Mouse (Mus musculus): ENCODE data around the gene Il17rd. TPM values are rescaled to one million over a fixed set of nuclear protein-coding genes. Genes with fewer than 3 reads are reported as not detected.

The Il17rd gene
- polyA plus RNA-seq, 1 experiment, result not detected

DNA sequence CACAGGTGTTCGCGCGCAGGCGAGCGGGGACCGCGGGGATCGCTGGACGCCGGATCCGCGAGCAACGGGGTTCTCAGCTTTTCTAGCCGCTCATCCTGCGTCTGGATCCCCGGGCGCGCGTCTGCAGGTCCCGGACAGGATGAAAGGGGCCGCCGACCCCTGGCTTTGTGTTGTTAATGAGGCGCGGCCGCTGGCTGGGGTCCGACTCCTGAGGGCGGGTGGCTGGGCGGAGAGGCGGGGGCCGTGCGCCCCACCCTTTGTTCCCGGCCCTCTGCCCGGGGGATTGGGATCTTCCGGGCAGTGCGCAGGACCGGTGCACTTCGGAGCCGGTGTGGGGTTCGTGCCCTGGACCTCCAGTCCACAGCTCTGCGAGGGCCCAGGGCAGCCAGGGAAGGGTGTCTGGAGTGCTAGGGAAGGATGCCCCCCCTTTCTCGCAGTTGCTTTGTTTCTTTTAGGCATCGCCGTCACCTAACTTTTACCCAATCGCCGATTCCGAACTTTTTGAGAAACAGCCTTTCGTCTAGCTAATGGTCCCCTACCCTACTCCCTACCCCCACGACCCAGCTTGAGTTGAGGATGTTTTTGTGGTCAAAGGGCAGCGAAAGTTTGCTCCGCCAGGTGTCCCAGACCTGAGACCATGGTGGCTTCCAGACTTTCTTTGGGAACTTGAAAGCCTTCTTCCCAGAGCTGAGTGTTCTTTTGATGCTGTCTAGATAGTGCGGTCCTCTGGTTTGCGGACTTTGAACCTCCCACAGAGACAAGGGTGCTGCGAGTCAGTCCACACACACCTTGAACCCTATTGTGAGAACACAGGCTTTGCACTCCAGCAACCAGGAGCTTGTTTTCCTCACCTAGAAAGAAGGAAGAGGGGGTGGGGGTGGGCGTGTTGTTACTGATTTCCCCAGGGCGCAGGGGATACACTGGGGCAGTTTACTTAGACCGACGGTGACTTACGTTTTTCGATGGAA lies 824 bp downstream of the Il17rd start:
- no peak for TF ChIP-seq GATA1 (IDR thresholded peaks at IDR 0.05; ENCODE audit: low read length)

DNA sequence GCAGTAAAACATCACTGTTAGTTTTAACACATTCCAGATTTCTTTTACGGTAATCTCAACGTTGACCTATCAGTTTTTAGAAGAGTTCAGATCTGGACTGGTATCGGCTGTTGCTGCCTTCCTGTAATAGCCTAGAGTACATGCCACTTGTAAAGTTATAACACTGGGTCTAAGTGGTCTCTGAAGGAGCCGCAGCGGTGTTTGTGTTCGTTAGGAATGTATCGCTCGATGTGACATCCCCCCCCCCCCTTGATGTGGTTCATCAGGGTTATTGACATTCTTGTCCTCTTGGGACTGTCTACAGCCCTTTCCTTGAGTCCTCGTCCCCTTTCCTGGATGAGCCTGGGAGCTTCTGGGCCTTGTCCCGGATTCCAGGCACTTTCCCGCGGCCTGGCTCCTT lies 1.7 kb downstream of the Il17rd start:
- no peak for TF ChIP-seq GATA1 (IDR thresholded peaks at IDR 0.05; ENCODE audit: low read length)

DNA sequence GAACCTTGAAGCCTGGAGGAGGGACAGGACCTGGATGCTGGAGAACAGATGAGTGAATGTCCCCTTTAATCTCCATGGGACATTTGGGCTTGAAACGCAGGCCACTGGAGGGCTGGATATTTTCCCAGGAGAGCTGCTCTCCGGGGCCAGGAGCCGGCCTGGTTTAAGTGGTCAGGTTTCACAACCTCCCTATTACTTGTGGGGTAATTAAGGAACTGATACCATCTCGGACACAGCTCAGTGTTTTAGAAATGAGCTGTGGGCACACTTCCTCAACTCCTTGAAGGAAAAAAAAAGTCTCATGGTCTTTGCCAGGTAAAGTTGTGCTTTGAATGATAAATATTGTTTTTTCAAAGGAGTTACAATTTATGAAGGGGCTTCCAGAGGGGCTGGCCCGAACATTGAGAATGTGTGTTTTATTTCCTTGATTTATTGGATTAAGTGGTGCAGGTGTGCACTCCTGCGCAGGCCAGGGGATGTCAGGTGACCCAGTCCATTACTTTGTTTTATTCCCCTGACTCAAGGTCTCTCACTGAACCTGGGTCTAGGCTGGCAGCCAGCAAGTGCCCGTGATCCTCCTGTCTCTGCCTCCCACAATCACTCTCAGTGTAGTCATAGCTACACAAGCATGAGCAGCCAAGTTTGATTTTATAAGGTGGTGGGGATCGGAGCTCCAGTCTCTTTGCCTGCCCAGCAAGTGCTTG lies 3.7 kb downstream of the Il17rd start:
- TF ChIP-seq GATA1 (IDR thresholded peaks at IDR 0.05; ENCODE audit: low read length), result no peak

DNA sequence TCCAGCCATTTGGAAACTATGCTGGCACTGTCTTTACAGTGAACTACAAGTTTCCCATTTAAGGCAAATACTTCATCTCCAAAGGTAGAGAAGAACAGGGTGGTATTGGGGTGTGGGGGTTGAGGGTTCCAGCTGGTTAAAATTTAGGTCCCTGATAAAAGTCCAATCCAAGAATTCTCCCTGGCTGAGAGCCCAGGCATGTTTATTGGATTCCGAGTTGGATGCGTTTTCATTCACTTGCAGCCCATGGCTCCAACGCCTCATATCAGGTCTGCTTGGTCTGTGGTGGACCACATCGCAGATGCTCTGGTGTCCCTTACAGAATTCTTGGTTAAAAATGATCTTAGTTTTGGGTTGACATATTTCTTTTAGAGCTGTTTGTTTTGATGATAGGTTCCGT lies 4.7 kb downstream of the Il17rd start:
- TF ChIP-seq GATA1 (IDR thresholded peaks at IDR 0.05; ENCODE audit: low read length), result no peak

DNA sequence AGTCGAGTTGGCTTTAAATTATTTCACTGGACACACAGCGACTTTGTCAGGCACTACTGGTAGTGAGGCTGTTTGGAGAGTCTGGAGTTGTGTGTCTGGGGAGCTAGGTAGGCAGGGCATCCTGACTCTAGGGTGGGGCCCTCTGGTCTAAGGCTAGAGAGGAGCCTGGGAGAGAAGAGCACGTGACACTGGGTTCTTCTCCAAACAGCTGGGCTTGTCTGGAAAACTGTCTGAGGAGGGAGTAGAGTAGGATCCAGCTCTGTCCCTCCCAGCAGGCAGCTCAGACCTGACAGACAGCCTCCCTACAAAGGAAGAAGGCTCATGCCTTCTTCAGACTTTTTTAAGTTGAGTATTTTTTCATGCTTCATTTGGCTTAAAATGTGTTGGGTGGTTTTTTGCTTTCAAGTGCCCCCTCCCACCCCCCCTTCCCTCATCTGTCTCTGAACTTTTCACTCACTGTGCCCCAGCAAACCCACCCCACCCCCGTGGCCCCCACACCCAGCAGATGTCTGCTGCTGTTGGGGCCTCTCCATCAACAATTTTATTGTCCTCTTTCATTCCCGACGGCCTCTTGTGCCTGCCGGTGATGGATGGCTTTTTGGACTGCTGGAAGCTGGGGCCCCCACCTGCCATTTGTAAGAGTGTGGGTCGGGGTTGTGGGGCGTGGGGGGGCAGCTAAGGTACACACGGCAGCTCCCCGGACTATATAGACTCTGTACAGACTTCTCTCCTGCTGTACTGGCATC lies 5.7 kb downstream of the Il17rd start:
- no peak for TF ChIP-seq GATA1 (IDR thresholded peaks at IDR 0.05; ENCODE audit: low read length)

DNA sequence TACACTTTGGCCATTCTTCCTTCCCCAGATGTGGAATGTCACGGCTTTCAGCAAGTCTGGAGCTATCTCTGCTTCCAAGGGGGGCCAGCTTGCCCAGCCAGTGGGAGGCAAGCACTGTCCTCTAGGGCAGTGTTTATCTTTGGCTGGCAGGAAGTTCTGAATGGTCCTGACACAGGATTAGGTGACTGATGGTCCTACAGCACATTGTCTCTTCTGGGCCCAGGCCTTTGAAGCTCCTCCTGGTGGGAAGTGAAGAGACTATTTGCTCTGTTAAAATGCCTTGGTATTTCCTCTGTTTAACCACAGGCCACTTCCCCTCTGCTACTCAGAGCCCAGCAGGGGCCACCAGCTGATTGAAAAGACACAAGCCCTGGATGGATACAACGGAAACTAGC lies 6.2 kb downstream of the Il17rd start:
- TF ChIP-seq GATA1 (IDR thresholded peaks at IDR 0.05; ENCODE audit: low read length), result no peak

DNA sequence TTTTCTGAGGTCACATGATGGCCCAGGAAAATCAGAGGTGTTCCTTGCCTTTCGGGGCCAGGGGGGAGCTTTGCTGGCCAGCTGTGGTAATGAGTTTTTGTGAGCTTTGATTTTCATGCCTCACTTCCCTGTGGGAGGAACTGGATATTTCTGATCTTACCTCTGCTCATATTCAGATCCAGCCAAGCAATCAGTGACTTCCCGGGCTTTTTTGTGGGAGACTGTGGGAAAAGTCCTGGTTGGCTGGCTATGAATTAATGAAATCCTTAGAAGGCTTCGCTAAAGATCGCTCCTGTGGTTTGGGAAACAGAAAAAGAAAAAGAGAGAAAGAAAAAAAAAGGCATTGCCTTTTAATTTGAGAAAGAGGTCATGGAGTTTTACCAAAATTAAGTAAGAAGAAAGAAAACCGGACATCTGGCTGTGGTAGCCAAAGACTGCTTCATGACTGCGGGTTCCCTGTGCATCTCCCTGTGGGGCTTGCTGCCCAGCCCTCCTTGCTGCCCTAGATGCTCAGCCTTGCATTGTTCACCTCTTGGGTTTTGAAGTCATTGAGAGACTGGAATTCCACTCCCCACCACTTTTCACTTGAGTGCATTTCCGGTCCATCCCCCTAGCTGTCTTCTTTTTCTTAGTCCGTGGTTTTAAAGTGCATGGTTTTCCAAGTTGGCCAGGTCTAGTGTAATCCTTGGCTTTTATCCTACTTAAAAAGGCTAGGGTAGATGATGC lies 9.7 kb downstream of the Il17rd start:
- TF ChIP-seq GATA1 (IDR thresholded peaks at IDR 0.05; ENCODE audit: low read length), result no peak

DNA sequence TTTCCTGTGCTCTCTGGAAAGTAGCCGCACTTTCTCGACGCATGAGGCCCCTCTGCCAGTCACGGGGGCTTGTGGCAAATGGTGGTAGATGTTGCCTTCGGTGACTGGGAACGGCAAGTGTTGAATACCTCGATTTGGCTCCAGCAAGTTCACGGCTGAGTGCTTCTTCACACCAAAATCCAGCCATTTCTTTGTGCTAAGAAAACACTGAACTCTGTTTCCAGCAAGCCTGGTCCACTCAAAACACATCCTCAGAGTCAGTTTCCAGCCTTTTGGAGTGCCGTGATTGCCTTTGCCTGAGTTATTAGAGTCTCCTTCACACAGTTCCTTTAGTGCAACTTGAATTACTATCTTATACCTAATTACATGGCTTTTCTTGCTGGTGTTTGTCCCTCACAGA lies 11.3 kb downstream of the Il17rd start:
- no peak for TF ChIP-seq GATA1 (IDR thresholded peaks at IDR 0.05; ENCODE audit: low read length)

DNA sequence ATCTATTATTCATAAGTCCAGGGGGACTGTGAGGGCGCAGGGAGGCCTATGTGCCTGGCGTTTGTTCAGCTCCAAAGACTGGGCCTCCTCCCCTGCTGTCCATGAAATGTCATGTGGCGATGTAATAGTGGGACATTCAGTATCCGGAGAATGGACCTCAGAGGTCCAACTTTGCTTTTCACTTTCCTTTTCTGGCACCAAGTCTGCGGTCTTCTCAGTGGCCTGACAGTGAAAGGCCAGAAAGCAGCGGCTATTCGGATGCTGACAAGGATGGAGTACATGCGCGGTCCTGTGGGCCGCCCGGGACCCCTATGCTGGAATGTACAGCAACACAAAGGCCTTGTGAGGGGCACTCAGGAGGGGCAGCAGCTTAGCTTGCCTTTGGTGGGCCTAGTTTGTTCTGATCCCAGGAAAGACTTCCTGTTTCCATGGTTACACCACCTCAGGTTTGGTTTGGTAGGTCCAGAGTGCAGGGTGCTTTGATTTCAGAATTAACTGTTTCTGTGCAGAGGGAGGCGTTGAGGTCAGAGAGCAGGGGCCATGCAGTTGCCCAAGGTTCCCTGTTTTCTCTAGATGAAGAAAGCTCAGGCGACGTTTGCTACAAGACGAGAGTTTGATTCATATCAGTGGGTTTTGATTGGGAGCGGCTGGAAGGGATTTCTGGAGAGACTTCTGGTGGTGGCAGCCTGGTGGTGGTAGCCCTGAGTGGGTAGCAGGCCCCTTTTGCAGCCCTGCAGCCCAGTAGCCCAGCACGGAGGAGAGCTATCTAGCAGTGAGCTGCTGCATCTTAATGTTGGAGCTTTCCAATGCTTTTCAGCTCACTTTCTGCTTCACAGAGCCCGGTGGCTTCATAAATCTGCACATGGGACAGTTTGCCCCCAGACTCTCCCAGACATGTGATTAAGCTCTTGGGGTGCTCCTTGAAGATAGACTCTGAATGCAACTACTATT lies 12.1 kb downstream of the Il17rd start:
- TF ChIP-seq GATA1 (IDR thresholded peaks at IDR 0.05; ENCODE audit: low read length), result no peak

DNA sequence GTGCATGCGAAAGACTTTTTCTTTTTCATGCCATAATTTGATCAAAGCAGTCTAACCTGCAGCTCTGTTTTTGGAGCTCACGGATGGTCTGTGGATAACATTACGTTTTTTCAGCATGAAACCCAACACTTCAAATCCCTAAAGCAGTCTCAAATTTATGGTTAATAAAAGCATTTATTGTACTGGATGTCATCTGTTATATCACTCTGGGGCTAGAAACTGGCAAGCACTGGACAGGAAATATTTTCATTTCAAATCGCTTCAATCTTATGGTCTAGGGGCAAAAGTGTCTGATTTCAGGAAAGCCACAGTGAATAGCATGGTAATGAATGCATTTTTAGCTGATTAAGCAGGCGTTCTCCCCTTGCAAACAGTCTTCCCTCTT lies 12.8 kb downstream of the Il17rd start:
- TF ChIP-seq GATA1 (IDR thresholded peaks at IDR 0.05; ENCODE audit: low read length), result no peak

DNA sequence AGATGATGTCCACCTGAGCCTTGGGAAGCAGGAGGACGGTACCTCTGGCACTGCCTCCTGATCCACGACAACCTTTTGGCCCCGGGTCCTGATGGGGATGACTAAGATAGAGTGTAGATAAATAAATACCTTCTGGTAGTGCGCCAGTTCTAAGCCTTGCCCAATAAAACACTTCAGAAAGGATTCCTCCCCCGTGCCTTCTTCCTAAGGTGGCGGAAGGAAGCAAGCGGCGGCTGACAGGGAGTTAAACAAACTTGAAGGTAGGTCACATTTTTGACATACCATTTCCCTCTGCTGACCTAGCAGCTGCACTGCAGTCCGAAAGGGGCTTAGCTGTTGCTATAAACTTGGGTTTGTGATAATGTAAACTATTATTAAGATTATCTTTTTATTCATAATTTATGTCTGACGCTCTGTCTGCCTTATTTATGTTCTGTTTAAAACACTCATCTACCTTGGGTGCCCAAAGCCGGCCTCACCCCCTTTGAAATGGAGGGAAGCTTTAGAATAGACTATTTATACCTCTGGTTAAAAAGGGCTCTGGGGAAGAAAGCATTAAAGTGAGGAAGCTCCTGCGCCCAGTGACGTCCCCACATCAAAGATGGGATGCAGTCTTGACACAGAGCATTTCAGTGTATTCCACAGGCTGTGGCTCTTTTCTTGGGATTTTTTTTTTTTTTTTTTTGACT lies 19.9 kb downstream of the Il17rd start:
- TF ChIP-seq GATA1 (IDR thresholded peaks at IDR 0.05; ENCODE audit: low read length), result no peak

DNA sequence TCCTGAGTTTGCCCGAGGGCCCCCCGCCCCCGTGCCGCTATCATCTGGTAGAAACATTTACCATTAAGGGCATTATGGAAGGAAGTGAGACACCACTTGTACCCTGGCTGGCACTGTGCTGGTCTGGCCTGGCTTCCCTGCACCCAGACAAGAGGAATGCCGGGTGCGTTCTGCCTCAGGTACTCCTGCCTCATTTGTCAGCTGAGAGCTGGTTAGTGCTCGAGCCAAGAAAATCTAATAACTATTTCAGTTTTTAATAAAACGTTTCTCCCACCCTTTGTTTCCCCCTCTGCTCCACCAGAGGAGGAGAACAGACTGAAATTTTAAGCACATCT lies 20.4 kb downstream of the Il17rd start:
- no peak for TF ChIP-seq GATA1 (IDR thresholded peaks at IDR 0.05; ENCODE audit: low read length)

DNA sequence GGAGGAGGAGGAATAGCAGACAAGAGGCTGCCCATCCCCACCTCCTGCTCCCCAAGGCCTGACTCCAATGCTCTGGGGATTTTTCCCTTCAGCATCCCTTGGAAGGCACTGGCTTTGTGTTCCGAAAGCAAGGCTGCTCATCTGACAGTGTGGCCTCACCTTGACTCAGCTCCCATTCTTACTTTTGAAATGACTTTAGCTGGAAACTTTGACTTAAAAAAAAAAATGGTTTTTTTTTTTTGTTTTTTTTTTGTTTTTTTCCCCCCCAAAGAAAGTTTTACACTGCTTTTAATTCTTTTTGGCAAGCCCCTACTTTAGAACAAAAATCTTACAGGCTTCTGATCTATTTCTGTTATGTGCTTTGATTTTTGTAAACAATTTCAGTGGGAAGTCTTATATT lies 24.6 kb downstream of the Il17rd start:
- no peak for TF ChIP-seq GATA1 (IDR thresholded peaks at IDR 0.05; ENCODE audit: low read length)
